Mouse (Mus musculus) lung, embryonic 16.5 days (tissue): Measurements from ENCODE around the gene Gart. TPM values are rescaled to one million over a fixed set of nuclear protein-coding genes. Genes with fewer than 3 reads are reported as not detected.

ENCODE experiments used
- ATAC-seq: fragments of 200-750 bp; cut with Nextera tagmentation; 2 replicates; pipeline ENCODE4 v1.8.0; 2017; ENCODE audit warnings: low read depth, mild to moderate bottlenecking, moderate library complexity
- H3K27ac ChIP-seq: fragments of 300-500 bp; sonication (generic); 2 replicates; pipeline ENCODE4 v1.5.1; 2014; ENCODE audit warnings: mild to moderate bottlenecking, control low read depth, low read length
- H3K27me3 ChIP-seq: fragments of 300-500 bp; sonication (generic); 2 replicates; pipeline ENCODE4 v1.6.1; 2014; ENCODE audit warnings: low read depth, low read length, mixed read lengths; ENCODE audit not compliant: control insufficient read depth, insufficient read depth
- H3K36me3 ChIP-seq: fragments of 300-500 bp; sonication (generic); 2 replicates; pipeline ENCODE4 v1.6.1; 2014; ENCODE audit warnings: low read length; ENCODE audit not compliant: control insufficient read depth, insufficient read depth
- H3K4me1 ChIP-seq: fragments of 300-500 bp; sonication (generic); replicated peaks from 2 replicates; pipeline ENCODE4 v1.6.1; 2014; ENCODE audit warnings: low read length, mixed read lengths; ENCODE audit not compliant: control insufficient read depth, insufficient read depth
- H3K4me2 ChIP-seq: fragments of 300-500 bp; sonication (generic); 2 replicates; pipeline ENCODE4 v1.6.1; 2014; ENCODE audit warnings: low read depth, low read length, control low read depth
- H3K4me3 ChIP-seq: fragments of 300-500 bp; sonication (generic); 2 replicates; pipeline ENCODE4 v1.5.1; 2014; ENCODE audit warnings: mild to moderate bottlenecking, low read length, control low read depth
- H3K9ac ChIP-seq: fragments of 300-500 bp; sonication (generic); 2 replicates; pipeline ENCODE4 v1.6.1; 2014; ENCODE audit warnings: low read length, control low read depth
- H3K9me3 ChIP-seq: fragments of 300-500 bp; sonication (generic); 2 replicates; pipeline ENCODE4 v1.6.1; 2016; ENCODE audit warnings: low read length; ENCODE audit not compliant: control insufficient read depth
- WGBS: fragments of 180-500 bp; shearing (Covaris S2); extraction: QIAGEN DNeasy Blood & Tissue Kit; methylation state at CpG from one replicate; pipeline ENCODE4 v1.1.7; 2014; 5-methylcytosine and 5-hydroxymethylcytosine counted together
- polyA plus RNA-seq: library from polyadenylated mRNA; unstranded; fragments of >200 nt; fragmentation: Nextera tagmentation; extraction: Ambion mirVana; gene quantifications from 2 replicates; pipeline ENCODE4 v1.2.1, GENCODE M21; 2015

The Gart gene
- polyA plus RNA-seq, 1 experiment from 2014 or later: 98.9 TPM

DNA sequence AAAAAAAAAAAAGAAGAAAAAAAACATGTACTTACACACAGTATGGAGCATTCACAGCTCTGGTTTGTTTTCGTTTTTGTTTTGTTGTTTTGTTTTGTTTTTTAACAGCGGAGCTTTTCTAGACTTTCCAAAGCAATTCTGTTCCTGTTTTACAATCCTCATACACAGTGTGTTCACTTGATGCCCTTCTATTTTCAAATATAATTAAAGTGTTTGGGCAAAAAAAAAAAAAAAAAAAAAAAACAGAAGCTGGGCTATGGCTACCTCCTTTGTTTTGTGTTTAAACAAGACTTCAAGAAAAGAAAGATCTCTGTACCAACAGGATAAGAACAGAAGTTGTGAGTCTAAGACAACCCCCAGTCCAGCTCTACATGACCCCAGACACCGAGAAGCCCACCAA lies 58.0 kb downstream of the Gart start:
- 83% methylated on average over 3 of the region's 3 CpGs for WGBS
- H3K9ac ChIP-seq: no peak overlapping the region
- H3K27me3 ChIP-seq: no peaks in the 10 kb centered on the region
- H3K4me3 ChIP-seq: no peak overlapping the region
- H3K4me1 ChIP-seq: peaks cover 3% of the 10 kb centered on the region
- H3K36me3 ChIP-seq: peaks cover 3% of the 10 kb centered on the region; the same call in 1 of the 2 replicates
- no peak for ATAC-seq
- no peak overlapping the region for H3K27ac ChIP-seq
- no peaks in the 10 kb centered on the region for H3K9me3 ChIP-seq
- no peak overlapping the region for H3K4me2 ChIP-seq

DNA sequence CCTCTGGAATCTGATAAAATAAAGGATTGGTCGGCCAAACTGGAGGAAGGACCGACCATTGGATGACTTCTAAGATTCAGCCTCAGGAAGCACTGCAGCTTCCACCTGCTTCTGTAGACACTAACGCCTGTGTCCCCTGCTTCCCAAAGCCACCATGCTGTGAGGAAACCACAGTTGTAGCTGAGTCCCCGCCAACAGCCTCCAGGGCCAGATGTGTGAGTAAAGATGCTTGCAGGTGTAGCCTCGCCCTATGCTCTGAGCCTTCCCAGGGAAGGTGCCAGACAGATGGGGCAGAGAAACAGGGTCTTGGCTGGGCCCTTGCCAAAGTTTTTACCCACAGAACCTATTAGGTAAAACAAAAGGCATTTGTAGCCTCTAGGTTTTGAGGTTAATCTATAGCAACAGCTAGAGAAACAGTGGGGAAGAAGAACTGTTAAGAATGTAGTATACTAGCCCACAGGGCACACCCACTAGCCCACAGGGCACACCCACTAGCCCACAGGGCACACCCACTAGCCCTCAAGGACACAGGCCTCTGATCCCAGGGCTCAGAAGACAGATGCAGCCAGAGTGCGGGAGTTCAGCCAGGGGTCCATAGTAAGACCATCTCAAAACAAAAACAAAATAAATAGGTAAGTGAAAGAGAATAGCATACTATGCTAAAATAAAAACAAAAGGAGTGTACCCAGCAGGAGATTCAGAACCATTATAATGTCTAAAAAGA lies 58.9 kb downstream of the Gart start:
- Histone ChIP-seq H3K9ac (no peak overlapping the region), H3K36me3 (peaks cover 3% of the 10 kb centered on the region; the same call in 1 of the 2 replicates), H3K4me2 (no peak overlapping the region), H3K27me3 (no peaks in the 10 kb centered on the region), H3K4me1 (peaks cover 3% of the 10 kb centered on the region), H3K4me3 (no peak overlapping the region), H3K9me3 (no peaks in the 10 kb centered on the region), H3K27ac (no peak overlapping the region)
- 56% methylated on average over 6 of the region's 6 CpGs for WGBS
- no peak for ATAC-seq

DNA sequence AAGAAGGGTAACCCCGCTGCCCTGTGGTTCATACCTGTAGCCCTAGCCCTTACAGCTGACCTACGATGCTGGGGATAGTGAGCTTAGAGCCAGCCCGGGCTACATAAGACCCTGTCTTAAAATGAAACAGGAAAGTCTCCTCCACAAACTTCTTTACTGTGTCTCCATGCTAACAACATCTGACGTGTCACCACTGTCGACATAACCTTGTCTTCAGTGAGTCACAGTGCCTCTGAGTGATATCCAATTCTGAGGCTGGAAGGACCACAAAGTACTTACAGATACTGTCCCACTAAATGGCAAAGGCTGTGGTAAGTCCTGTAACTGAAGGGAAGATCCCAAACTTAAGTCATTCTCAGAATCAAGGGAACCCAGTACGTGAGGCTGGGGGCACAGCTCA lies 60.5 kb downstream of the Gart start:
- ATAC-seq: no peak
- Histone ChIP-seq H3K27me3 (no peaks in the 10 kb centered on the region), H3K4me3 (no peak overlapping the region), H3K4me2 (no peak overlapping the region), H3K4me1 (no peaks in the 10 kb centered on the region), H3K9me3 (no peaks in the 10 kb centered on the region), H3K27ac (no peak overlapping the region), H3K9ac (no peak overlapping the region), H3K36me3 (peaks cover 6% of the 10 kb centered on the region)
- WGBS: 90% methylated on average over 6 of the region's 6 CpGs

DNA sequence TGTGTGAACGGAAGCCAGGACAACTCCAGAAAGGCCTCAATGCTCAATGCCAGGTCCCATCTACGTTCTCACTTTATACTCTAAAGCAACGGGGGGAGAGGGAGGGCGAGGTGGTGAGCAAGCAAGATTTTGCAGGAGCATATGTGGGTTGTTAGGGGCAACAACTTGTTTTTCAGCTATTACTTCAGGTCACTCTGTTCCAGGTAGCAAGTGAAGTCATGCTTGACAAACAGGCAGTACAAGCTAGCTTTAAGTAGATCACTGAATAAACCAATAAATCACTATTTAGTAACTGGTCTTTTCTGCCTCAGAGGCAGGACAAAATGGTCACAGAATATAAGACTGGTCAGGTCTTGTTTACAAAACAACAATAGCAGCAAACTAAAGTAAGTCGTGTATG lies 61.1 kb downstream of the Gart start:
- ATAC-seq: no peak
- peaks cover 7% of the 10 kb centered on the region for H3K36me3 ChIP-seq

DNA sequence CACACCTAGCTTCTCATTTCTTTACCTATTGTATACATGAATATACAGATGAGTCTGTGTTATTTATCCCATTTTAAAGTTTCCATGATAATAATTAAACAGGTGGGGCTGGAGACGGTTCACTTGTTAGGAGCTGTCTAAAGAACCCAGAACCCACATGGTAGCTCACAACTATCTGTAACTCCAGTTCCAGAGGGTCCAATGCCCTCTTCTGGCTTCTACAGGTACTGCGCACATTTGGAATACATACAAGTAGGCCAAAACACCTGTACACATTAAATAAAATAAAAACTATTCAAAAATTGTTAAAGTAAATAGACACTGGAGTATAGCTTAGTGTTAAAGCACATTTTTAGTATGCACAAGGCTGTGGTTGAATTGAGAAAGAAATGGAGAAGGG lies 64.4 kb downstream of the Gart start:
- Histone ChIP-seq H3K36me3 (peaks cover 9% of the 10 kb centered on the region), H3K4me3 (no peak overlapping the region), H3K27ac (no peak overlapping the region), H3K27me3 (no peaks in the 10 kb centered on the region), H3K4me2 (no peak overlapping the region), H3K4me1 (no peaks in the 10 kb centered on the region), H3K9me3 (no peaks in the 10 kb centered on the region), H3K9ac (no peak overlapping the region)
- ATAC-seq: no peak
- 66% methylated on average over 2 of the region's 2 CpGs for WGBS

More for the DNA sequence above, 61.1 kb downstream of the Gart start:
- no peaks in the 10 kb centered on the region for H3K27me3 ChIP-seq
- 82% methylated on average over 5 of the region's 5 CpGs for WGBS
- no peak overlapping the region for H3K4me3 ChIP-seq
- no peaks in the 10 kb centered on the region for H3K4me1 ChIP-seq
- no peaks in the 10 kb centered on the region for H3K9me3 ChIP-seq
- no peak overlapping the region for H3K4me2 ChIP-seq
- no peak overlapping the region for H3K9ac ChIP-seq
- H3K27ac ChIP-seq: no peak overlapping the region

DNA sequence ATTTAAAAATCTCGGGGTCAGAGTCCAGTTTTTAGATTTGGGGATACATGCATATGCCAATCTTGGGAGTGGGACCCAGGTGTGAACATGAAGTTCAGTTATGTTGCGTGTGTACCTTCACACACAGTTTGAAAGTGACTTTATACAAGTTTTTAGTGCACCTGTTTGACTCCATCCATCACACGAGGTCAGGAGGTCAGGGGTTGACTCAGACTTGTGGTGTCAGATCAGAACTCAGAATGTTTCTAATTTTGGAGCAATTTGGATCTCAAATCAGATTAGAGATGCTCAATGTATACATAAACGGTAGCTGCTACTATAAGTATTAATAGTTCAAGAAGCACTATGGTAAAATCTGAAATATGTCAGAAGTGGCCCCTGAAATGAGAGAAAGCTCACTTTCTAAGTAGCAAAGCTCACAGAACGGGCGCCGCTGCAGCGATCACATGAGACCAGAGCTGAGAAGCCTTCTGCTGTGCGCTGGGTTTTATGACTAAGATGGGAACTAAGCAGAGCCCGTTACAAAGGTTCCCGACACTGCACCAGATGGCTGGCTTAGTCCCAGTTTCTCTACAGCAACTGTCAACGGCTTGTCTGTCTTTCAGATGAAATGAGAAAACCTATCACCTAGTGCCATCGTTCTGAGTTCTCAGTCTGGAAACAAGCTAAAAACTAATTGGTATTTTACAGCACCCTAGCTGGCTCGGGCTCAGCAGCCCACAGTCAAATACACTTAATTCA lies 67.6 kb downstream of the Gart start:
- Histone ChIP-seq H3K27me3 (no peaks in the 10 kb centered on the region), H3K4me1 (no peaks in the 10 kb centered on the region), H3K9me3 (no peaks in the 10 kb centered on the region), H3K27ac (no peak overlapping the region), H3K9ac (no peak overlapping the region), H3K4me3 (no peak overlapping the region), H3K4me2 (no peak overlapping the region), H3K36me3 (peaks cover 8% of the 10 kb centered on the region; the same call in 1 of the 2 replicates)
- 82% methylated on average over 14 of the region's 14 CpGs for WGBS
- ATAC-seq: no peak

DNA sequence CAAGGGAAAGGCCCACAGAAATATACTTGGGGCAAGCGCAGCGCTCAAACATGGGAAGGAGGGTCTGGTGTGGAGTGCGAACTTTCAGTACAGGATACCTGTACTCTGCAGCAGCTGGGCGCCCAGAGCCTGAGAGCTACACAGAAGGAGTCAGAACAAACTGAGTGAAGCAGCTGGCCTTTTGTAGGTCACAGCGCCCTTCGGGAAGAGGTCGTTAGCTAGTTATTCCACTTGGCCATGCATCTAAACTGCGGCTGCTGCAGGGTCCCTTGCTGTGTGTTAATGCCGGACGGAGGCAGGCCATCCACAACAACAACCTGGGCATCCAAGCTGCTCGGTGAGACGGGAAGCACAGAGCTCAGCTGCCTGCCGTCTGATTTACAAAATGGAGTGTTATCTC lies 71.6 kb downstream of the Gart start:
- ATAC-seq: no peak
- Histone ChIP-seq H3K27me3 (no peaks in the 10 kb centered on the region), H3K4me3 (no peak overlapping the region), H3K27ac (no peak overlapping the region), H3K4me1 (no peaks in the 10 kb centered on the region), H3K9me3 (no peaks in the 10 kb centered on the region), H3K36me3 (peaks cover 4% of the 10 kb centered on the region; the same call in 1 of the 2 replicates), H3K9ac (no peak overlapping the region), H3K4me2 (no peak overlapping the region)
- WGBS: 71% methylated on average over 13 of the region's 13 CpGs

Other genes starting within 250 kb of the Gart start
- 56.8 and 61.5 TPM in 2 replicates for gene Il10rb, start 240.8 kb downstream of the Gart start, polyA plus RNA-seq
- gene Ifnar1, start 161.7 kb downstream of the Gart start, polyA plus RNA-seq: 65.0 and 69.3 TPM in 2 replicates
- 53.7 and 54.1 TPM in 2 replicates for gene Ifngr2, start 99.9 kb downstream of the Gart start, polyA plus RNA-seq
- 55.4 and 59.1 TPM in 2 replicates for gene Tmem50b, start 49.2 kb downstream of the Gart start, polyA plus RNA-seq
- gene Dnajc28, start 27.9 kb downstream of the Gart start, polyA plus RNA-seq: 2.2 and 2.9 TPM in 2 replicates
- gene Son, start 554 bp upstream of the Gart start, polyA plus RNA-seq: 113 and 118 TPM in 2 replicates
- gene Donson, start 41.8 kb upstream of the Gart start, polyA plus RNA-seq: 20.8 and 22.2 TPM in 2 replicates
- gene Cryzl1, start 82.0 kb upstream of the Gart start, polyA plus RNA-seq: 74.2 and 75.1 TPM in 2 replicates
- gene Itsn1, start 82.3 kb upstream of the Gart start, polyA plus RNA-seq: 17.8 and 18.0 TPM in 2 replicates